Mouse (Mus musculus): ENCODE measurements around the gene Gsdma2. TPM values are rescaled to one million over a fixed set of nuclear protein-coding genes. Genes with fewer than 3 reads are reported as not detected.

The Gsdma2 gene
- polyA plus RNA-seq, 1 experiment from 2014 or later = not detected

DNA sequence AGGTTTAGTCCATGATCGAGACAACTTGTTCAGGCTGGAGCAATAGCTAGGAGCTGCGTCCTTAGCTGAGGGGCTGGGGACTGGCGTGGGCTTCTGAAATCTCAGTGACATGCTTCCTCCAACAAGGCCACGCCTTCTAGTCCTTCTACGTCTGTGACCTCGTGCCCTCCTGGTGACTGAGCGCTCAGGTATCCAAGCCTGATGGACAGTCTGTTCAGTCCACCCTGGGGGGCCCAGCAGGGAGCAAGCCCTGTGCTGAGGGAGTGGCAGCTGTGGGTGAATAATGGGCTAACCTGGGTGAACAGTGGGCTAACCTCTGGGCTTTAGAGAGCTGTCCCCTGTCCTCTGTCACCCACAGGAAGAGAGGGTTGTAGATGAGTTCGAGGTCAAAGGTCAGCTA is 41.5 kb downstream of the Gsdma2 start:
- no peak overlapping the region for H3K9ac ChIP-seq
- no peaks in the 10 kb centered on the region for H3K9me3 ChIP-seq (replicated peaks)
- H3K27ac ChIP-seq = no peak overlapping the region
- no peaks in the 10 kb centered on the region for H3K27me3 ChIP-seq
- no peak overlapping the region for H3K4me3 ChIP-seq
- no peak for ATAC-seq (ENCODE audit: low FRiP score)
- H3K4me1 ChIP-seq = peaks cover 9% of the 10 kb centered on the region
- peaks cover 69% of the 10 kb centered on the region for H3K36me3 ChIP-seq
- WGBS = 86% methylated on average over 8 of the region's 8 CpGs
- H3K4me2 ChIP-seq (replicated peaks) = no peak overlapping the region

DNA sequence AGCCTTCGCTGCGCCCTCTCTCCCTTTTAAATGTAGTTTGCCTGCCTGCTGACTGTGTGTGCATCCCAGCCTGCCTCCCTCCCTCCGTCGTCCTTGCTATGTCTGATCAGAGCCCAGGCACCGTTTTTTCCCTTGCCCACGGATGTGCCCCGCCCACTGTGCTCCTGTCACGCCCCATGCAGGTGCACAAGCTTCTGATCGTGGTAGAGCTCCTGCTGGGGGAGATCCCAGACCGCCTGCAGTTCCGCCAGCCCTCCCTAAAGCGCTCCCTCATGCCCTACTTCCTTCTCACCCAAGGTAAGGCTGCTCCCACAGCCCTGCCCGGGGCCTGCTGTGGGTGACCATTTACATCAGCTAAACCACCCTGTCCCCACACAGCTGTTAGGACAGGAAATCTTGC is 46.6 kb downstream of the Gsdma2 start:
- 82% methylated on average over 13 of the region's 13 CpGs for WGBS
- H3K9ac ChIP-seq = no peak overlapping the region
- no peak for ATAC-seq (ENCODE audit: low FRiP score)
- H3K4me3 ChIP-seq = no peak overlapping the region
- H3K9me3 ChIP-seq (replicated peaks) = no peaks in the 10 kb centered on the region
- no peak overlapping the region for H3K27ac ChIP-seq
- no peaks in the 10 kb centered on the region for H3K27me3 ChIP-seq
- no peak overlapping the region for H3K4me2 ChIP-seq (replicated peaks)
- H3K4me1 ChIP-seq = no peaks in the 10 kb centered on the region
- H3K36me3 ChIP-seq = peaks cover 78% of the 10 kb centered on the region

DNA sequence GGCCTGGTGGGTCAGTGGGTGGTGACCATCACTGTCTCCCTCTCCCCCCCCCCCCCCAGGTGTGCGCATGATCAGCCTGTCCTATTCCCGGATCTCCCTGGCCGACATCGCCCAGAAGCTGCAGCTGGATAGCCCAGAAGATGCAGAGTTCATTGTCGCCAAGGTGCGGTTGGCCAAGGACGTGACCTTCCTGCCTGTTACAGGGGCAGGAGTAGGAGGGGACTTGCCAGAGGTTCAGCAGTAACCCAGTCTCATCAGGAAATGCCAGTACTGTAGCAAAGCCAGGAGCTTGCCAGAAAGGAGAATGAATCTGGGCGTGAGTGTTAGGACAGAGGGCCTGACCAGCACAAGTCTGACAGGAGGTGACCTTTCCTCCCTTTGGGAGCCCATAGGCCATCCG is 47.2 kb downstream of the Gsdma2 start:
- no peak for ATAC-seq (ENCODE audit: low FRiP score)
- Histone ChIP-seq H3K27ac (0 out of 2 replicates have a peak overlapping the region, but pooled peaks have one; percentile 2), H3K27me3 (no peaks in the 10 kb centered on the region), H3K9me3 (replicated peaks) (no peaks in the 10 kb centered on the region), H3K9ac (no peak overlapping the region), H3K36me3 (peaks cover 76% of the 10 kb centered on the region), H3K4me2 (replicated peaks) (no peak overlapping the region), H3K4me1 (no peaks in the 10 kb centered on the region), H3K4me3 (no peak overlapping the region)
- 96% methylated on average over 9 of the region's 9 CpGs for WGBS

DNA sequence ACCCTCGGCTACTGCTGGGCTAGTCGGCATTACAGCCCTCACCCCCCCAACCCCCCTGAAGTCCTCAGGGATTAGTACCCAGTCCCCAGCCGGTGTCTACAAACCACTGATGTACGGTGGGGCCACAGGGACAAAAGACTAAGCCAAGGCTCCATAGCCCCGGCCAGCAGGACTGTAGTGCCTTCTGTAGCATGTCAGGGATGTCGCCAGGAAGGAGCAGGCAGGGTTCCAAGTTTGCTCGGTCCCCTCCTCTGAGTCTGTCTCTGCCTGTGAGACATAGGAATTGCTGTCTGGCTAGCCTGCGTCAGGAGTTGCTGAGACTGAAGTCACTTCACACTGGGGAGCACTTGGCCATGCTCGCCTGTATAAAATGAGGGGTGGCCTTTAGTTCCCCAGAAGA is 47.7 kb downstream of the Gsdma2 start:
- no peak for ATAC-seq (ENCODE audit: low FRiP score)
- 0 out of 2 replicates have a peak overlapping the region, but pooled peaks have one; percentile 2 for H3K27ac ChIP-seq
- H3K4me3 ChIP-seq = no peak overlapping the region
- H3K9ac ChIP-seq = no peak overlapping the region
- no peaks in the 10 kb centered on the region for H3K9me3 ChIP-seq (replicated peaks)
- no peaks in the 10 kb centered on the region for H3K4me1 ChIP-seq
- H3K36me3 ChIP-seq = peaks cover 76% of the 10 kb centered on the region
- 89% methylated on average over 9 of the region's 9 CpGs for WGBS
- no peaks in the 10 kb centered on the region for H3K27me3 ChIP-seq
- H3K4me2 ChIP-seq (replicated peaks) = no peak overlapping the region

DNA sequence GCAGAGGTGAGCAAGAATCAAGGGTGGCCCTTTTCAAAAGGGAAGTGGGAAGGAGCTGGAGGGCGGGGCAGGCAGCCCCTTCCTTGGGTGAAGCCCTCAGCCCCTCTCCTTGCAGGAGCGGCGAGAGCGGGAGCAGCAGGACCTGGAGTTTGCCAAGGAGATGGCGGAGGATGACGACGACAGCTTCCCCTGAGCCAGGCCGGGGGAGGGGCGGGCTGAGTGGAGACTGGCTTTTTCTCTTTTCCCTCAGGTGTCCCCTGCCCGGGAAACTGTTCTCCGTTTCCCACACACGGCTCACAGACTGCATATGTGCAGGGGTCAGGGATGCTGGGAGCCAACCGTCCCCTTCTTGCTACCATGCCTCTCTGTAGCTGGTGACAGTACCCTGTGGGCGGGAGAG is 48.8 kb downstream of the Gsdma2 start:
- 76% methylated on average over 14 of the region's 14 CpGs for WGBS
- no peak overlapping the region for H3K27ac ChIP-seq
- H3K27me3 ChIP-seq = no peaks in the 10 kb centered on the region
- no peak overlapping the region for H3K4me2 ChIP-seq (replicated peaks)
- H3K4me3 ChIP-seq = no peak overlapping the region
- no peak overlapping the region for H3K9ac ChIP-seq
- no peaks in the 10 kb centered on the region; the same call in 1 of the 2 replicates for H3K4me1 ChIP-seq
- no peak for ATAC-seq (ENCODE audit: low FRiP score)
- H3K36me3 ChIP-seq = peaks cover 65% of the 10 kb centered on the region
- no peaks in the 10 kb centered on the region for H3K9me3 ChIP-seq (replicated peaks)

DNA sequence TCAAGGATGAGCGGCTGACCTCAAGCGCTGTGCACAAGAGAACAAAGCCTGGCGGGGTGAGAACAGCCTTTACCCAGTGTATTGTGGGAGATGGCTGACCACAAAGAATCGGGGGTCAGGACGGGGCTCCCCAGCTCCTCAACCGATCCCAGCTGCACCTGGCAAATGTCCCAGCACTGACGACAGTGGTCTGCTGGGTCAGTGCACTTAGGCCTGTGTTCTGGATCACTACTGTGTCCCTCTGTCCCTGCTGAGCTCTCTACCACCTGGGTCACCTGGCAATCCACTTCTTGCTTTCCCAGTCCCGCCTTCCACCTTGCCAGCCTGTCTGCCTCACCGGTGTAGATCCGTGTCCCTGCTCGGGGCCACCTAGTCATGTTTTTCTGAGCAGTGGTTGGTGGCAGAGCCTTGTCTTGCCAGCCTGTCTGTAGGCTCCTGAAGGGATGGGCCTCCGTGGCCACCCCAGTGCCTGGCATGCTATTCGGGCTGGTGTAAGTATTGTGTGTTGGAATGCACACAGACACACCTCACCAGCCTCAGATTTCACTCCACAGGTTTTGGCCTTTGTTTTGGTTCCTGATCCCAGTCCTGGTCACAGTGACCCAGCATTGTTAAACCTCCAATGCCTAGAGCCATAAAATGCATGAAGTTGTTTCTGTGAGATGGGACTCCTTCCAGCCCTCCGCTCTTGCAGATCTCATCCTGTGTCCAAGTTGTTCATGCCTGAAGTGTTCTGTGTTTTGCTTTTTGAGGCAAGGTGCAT is 50.1 kb downstream of the Gsdma2 start:
- Histone ChIP-seq H3K9me3 (replicated peaks) (no peaks in the 10 kb centered on the region), H3K27me3 (no peaks in the 10 kb centered on the region), H3K9ac (no peak overlapping the region), H3K27ac (no peak overlapping the region; the same call in 1 of the 2 replicates), H3K36me3 (peaks cover 53% of the 10 kb centered on the region), H3K4me3 (no peak overlapping the region), H3K4me1 (no peaks in the 10 kb centered on the region; the same call in 1 of the 2 replicates), H3K4me2 (replicated peaks) (no peak overlapping the region)
- ATAC-seq (ENCODE audit: low FRiP score) = no peak
- 86% methylated on average over 14 of the region's 14 CpGs for WGBS

DNA sequence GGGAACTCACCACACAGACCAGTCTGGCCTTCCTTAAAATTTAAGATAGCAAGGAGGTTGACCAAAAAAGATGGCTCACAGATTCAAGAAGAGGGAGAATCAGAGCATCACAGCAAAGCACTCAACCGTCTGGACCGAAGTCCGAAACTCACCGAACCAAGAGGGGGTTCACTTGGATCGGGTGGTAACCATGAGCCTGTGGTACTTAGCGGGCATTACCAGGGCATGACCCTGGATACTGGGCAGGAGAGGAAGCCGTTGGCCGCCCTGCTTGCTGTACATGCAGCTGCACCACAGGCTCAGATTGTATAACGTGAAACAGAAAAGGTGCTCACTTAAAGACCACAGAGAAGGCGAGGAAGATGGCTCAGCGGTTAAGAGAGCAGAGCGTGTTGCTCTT is 50.7 kb downstream of the Gsdma2 start:
- Histone ChIP-seq H3K36me3 (peaks cover 47% of the 10 kb centered on the region), H3K9me3 (replicated peaks) (no peaks in the 10 kb centered on the region), H3K4me1 (no peaks in the 10 kb centered on the region; the same call in 1 of the 2 replicates), H3K27ac (no peak overlapping the region; the same call in 1 of the 2 replicates), H3K9ac (no peak overlapping the region), H3K4me3 (no peak overlapping the region), H3K4me2 (replicated peaks) (no peak overlapping the region), H3K27me3 (no peaks in the 10 kb centered on the region)
- WGBS = 92% methylated on average over 12 of the region's 12 CpGs
- no peak for ATAC-seq (ENCODE audit: low FRiP score)

DNA sequence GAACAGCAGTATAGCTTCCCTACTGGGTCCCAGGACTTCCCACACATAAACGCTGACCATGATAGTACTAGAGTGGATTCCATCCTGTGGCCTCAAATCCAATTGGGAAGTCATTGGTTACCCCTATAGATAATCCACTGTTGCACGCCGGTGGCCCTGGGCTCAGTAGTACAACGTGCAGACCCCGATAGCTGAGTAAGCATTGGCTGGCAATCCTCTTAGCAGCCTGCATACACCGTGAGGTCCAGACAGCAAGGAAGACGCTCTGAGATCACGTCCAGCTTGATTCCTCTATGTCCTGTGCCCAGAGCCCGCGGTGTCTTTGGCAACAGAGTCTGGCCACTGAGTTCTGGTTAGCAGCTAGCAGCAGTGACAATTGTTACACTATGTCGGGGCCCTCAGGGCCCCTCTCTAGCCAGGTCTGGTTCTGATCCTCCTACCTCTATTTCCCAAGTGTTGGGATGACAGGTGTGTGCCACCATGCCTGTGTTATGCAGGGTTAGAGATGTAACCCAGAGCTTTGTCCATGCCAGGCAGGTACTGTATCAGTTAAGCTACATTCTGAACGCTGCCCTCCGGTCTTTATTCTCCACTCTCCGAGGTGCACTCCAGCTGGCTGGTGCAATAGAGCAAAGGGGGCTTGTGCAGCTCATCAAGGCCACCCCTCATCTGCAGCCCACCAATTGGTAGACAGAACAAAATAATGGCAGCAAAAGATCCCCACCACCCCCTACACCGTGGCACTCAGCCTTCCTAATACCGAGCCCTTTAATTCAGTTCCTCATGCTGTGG is 52.5 kb downstream of the Gsdma2 start:
- no peaks in the 10 kb centered on the region for H3K9me3 ChIP-seq (replicated peaks)
- 0 out of 2 replicates have a peak overlapping the region, but pooled peaks have one; percentile 17 for H3K27ac ChIP-seq
- ATAC-seq (ENCODE audit: low FRiP score) = no peak
- no peak overlapping the region for H3K4me3 ChIP-seq
- H3K27me3 ChIP-seq = no peaks in the 10 kb centered on the region
- peaks cover 31% of the 10 kb centered on the region for H3K36me3 ChIP-seq
- H3K4me2 ChIP-seq (replicated peaks) = no peak overlapping the region
- 0 out of 2 replicates have a peak overlapping the region, but pooled peaks have one; percentile 13 for H3K9ac ChIP-seq
- 82% methylated on average over 16 of the region's 16 CpGs for WGBS
- H3K4me1 ChIP-seq = no peaks in the 10 kb centered on the region; the same call in 1 of the 2 replicates

DNA sequence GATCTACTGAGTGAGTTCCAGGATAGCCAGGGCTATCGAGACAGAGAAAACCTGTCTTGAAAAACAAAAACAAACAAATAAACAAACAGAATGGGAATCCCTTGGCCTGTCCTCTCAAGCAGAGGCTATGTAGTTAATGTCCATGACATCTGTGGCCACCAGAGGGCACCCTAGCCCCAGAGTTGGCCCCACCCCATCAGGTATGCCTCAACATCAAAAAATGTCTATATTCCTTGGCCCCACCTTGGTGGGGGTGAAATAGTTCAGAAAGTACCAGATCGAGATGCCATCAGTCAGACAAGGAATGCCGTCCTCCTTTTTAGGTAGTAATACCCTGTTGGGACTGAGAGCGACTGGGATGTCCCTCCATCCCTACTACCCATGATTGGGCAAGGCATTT is 53.4 kb downstream of the Gsdma2 start:
- ATAC-seq (ENCODE audit: low FRiP score) = 0 out of 2 replicates have a peak, but pooled peaks have one; percentile 46
- WGBS = 41% methylated on average over 4 of the region's 4 CpGs
- Histone ChIP-seq H3K4me2 (replicated peaks) (no peak overlapping the region), H3K27ac (no peak overlapping the region), H3K9ac (no peak overlapping the region), H3K4me1 (no peaks in the 10 kb centered on the region; the same call in 1 of the 2 replicates), H3K36me3 (peaks cover 31% of the 10 kb centered on the region), H3K9me3 (replicated peaks) (no peaks in the 10 kb centered on the region), H3K4me3 (no peak overlapping the region), H3K27me3 (no peaks in the 10 kb centered on the region)

DNA sequence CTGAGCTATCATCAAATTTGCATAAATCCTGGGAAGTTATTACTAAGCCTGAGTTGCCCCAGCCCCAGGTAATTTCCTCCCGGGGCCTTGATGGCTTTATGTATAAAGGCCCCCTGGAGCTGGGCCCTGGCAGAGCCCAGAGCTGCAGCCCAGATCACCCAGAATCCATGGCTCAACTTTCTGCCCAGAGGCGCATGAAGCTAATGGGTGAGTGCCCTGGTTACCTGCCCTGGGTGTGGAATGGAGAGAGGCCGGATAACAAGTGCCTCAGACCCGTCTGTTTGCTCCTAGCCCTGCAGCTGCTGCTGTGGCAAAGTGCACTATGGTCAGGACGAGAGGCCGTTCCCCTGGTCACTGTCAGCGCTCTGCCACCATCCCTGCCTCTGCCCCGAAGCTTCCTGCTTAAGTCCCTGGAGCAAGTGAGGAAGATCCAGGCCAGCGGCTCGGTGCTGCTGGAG is 54.7 kb downstream of the Gsdma2 start, which contains the start of gene Csf3:
Csf3 (plus strand) TSS at position 51 of the 458 bp plus-strand sequence.
- H3K27me3 ChIP-seq = no peaks in the 10 kb centered on the region
- H3K9ac ChIP-seq = no peak within 1 kb of the TSS
- no peak within 1 kb of the TSS for H3K4me3 ChIP-seq
- 43% methylated on average over 10 of the region's 10 CpGs for WGBS
- ATAC-seq (ENCODE audit: low FRiP score) = no peak
- H3K4me2 ChIP-seq (replicated peaks) = no peak within 1 kb of the TSS
- no peaks in the 10 kb centered on the region for H3K9me3 ChIP-seq (replicated peaks)
- H3K4me1 ChIP-seq = no peaks in the 10 kb centered on the region; the same call in 1 of the 2 replicates
- H3K27ac ChIP-seq = no peak within 1 kb of the TSS
- H3K36me3 ChIP-seq = peaks cover 31% of the 10 kb centered on the region

DNA sequence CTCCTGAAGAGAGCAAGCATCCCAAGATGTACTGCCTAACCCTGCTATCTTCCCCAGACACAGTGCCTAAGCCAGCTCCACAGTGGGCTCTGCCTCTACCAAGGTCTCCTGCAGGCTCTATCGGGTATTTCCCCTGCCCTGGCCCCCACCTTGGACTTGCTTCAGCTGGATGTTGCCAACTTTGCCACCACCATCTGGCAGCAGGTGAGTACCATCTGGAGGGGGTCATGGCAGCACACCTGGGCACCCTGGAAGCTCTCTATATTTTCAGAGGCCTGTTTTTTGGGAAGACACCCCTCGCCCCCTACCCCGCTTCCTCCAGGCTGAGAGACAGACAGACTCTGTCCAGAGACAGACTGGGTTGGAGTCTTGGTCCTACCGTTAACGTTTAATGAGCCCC is 55.8 kb downstream of the Gsdma2 start:
- WGBS = 83% methylated on average over 5 of the region's 5 CpGs
- Histone ChIP-seq H3K4me1 (no peaks in the 10 kb centered on the region; the same call in 1 of the 2 replicates), H3K27me3 (no peaks in the 10 kb centered on the region), H3K4me2 (replicated peaks) (no peak overlapping the region), H3K36me3 (peaks cover 36% of the 10 kb centered on the region), H3K4me3 (no peak overlapping the region), H3K27ac (no peak overlapping the region), H3K9me3 (replicated peaks) (no peaks in the 10 kb centered on the region), H3K9ac (no peak overlapping the region)
- no peak for ATAC-seq (ENCODE audit: low FRiP score)

DNA sequence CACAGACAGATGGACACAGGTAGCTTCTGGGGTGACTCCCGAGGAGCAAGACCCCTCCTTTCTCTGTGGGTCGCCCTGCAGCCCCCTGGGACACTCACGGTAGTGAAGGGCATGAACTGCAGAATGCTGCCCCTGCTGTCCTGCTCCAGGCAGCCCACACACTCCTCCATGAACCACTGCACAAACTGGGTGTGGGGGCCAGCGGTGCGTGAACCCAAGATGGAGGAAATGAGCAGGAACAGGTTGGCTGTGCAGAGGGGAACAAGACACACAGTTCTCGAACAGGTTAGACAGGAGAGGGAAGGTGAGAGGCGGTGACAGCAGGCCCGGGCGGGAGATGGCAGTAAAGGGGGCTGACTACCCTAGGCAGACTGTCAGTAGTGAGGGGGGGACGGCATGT is 58.5 kb downstream of the Gsdma2 start:
- Histone ChIP-seq H3K4me2 (replicated peaks) (no peak overlapping the region), H3K9me3 (replicated peaks) (no peaks in the 10 kb centered on the region), H3K27ac (no peak overlapping the region), H3K4me1 (peaks cover 6% of the 10 kb centered on the region), H3K27me3 (no peaks in the 10 kb centered on the region), H3K4me3 (no peak overlapping the region), H3K9ac (no peak overlapping the region), H3K36me3 (peaks cover 63% of the 10 kb centered on the region)
- ATAC-seq (ENCODE audit: low FRiP score) = no peak
- 92% methylated on average over 10 of the region's 10 CpGs for WGBS

Measured in hindbrain, embryonic 12.5 days (tissue).